Mouse (Mus musculus) midbrain, embryonic 10.5 days (tissue): ENCODE data around the gene Nol4l. TPM values are rescaled to one million over a fixed set of nuclear protein-coding genes. Genes with fewer than 3 reads are reported as not detected.

Experiments
- DNase-seq: peaks from one replicate; pipeline ENCODE4 v3.0.0-alpha.2; 2017; ENCODE audit warnings: low spot score
- H3K27ac ChIP-seq: fragments of 300-500 bp; sonication (generic); replicated peaks from 2 replicates; pipeline ENCODE4 v1.5.1; 2016; ENCODE audit warnings: mild to moderate bottlenecking
- H3K27me3 ChIP-seq: fragments of 300-500 bp; sonication (generic); 2 replicates; pipeline ENCODE4 v1.6.1; 2016; ENCODE audit warnings: low read depth, mild to moderate bottlenecking; ENCODE audit not compliant: poor library complexity, severe bottlenecking
- H3K36me3 ChIP-seq: fragments of 300-500 bp; sonication (generic); 2 replicates; pipeline ENCODE4 v1.6.1; 2016; ENCODE audit warnings: mild to moderate bottlenecking, moderate library complexity
- H3K4me1 ChIP-seq: fragments of 300-500 bp; sonication (generic); 2 replicates; pipeline ENCODE4 v1.6.1; 2016
- H3K4me3 ChIP-seq: fragments of 300-500 bp; sonication (generic); 2 replicates; pipeline ENCODE4 v1.5.1; 2016; ENCODE audit warnings: mild to moderate bottlenecking, moderate library complexity
- H3K9me3 ChIP-seq: fragments of 300-500 bp; sonication (generic); replicated peaks from 2 replicates; pipeline ENCODE4 v1.6.1; 2016; ENCODE audit warnings: mild to moderate bottlenecking
- WGBS: fragments of 180-500 bp; shearing (Covaris S2); methylation state at CpG from one replicate; pipeline ENCODE4 v1.1.7; 2016; 5-methylcytosine and 5-hydroxymethylcytosine counted together
- polyA plus RNA-seq: library from polyadenylated mRNA; unstranded; fragments of >200 nt; fragmentation: Nextera tagmentation; extraction: Ambion mirVana; gene quantifications from 2 replicates; pipeline ENCODE4 v1.2.1, GENCODE M21; 2016

The Nol4l gene
- polyA plus RNA-seq, 1 experiment from 2014 or later: 12.8 TPM

DNA sequence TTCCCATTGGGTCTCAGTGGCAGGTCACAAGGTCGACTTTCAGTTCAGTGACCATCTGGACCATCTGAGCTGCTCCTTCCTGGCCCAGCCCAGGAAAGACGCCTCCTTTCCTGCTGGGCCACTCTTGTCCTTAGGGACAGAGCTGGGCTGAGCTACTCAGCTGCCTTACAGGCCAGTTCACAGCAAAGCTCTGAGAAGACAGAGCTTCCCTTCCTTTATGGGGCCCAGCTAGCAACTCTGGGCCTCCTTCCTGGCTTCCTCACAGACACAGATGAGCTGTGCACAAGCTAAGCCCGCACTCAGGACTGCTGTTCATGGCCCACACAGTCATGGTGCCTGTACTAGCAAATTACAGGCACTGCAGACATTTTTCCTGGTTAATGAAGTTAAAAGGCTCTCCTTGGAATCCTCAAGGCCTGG lies 71.7 kb downstream of the Nol4l start:
- no peaks in the 10 kb centered on the region for H3K9me3 ChIP-seq
- no peak for DNase-seq
- 53% methylated on average over 3 of the region's 3 CpGs for WGBS
- H3K27ac ChIP-seq: peak overlapping the region; percentile 79
- H3K36me3 ChIP-seq: no peaks in the 10 kb centered on the region
- no peaks in the 10 kb centered on the region for H3K27me3 ChIP-seq
- H3K4me1 ChIP-seq: peaks cover 51% of the 10 kb centered on the region
- H3K4me3 ChIP-seq: no peak overlapping the region

GRCm38 (mm10) chr2:153457467-153457866 lies 72.3 kb downstream of the Nol4l start:
- DNase-seq: no peak
- Histone ChIP-seq H3K27ac (peak overlapping the region; percentile 79), H3K36me3 (no peaks in the 10 kb centered on the region), H3K27me3 (no peaks in the 10 kb centered on the region), H3K4me1 (peaks cover 51% of the 10 kb centered on the region), H3K4me3 (no peak overlapping the region), H3K9me3 (no peaks in the 10 kb centered on the region)
- 42% methylated on average over 4 of the region's 4 CpGs for WGBS

DNA sequence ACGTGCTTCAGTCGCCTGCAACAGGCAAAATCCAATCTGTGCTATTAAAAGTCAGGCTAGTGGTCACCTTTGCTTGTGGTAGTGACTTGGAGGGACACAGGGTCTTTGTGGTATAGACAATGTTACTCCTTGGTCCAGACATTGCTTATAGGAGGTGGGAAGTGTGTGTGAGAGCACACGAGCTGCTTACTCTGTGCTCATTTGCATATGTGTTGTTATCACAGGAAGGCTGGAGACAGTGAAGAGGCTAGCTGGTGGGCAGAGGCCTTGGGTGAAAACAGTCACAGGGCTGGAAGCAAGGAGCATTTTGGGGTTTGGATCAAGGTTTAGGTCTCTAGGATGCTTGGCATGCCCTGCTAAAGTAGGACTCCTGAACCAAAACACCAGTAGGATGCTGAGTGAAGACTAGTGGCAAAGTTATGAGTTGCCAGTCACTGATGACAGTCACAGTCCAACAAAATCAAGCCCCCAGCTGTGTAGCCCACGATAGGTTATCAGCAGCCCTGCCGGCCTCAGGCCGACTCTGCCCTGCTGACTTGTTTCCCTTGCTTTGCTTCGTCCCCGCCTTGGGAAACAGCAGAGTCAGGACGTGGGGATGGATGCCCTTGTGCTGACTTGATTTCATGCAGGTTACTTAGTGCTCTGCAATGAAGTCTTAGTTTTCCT lies 74.8 kb downstream of the Nol4l start:
- Histone ChIP-seq H3K27ac (peak overlapping the region; percentile 30; the same call in 1 of the 2 replicates), H3K4me3 (no peak overlapping the region), H3K27me3 (no peaks in the 10 kb centered on the region), H3K4me1 (peaks cover 43% of the 10 kb centered on the region), H3K9me3 (no peaks in the 10 kb centered on the region), H3K36me3 (no peaks in the 10 kb centered on the region)
- no peak for DNase-seq
- 69% methylated on average over 9 of the region's 9 CpGs for WGBS

- Histone ChIP-seq H3K4me1 (peaks cover 43% of the 10 kb centered on the region), H3K27ac (peak overlapping the region; percentile 30; the same call in 1 of the 2 replicates), H3K36me3 (no peaks in the 10 kb centered on the region), H3K27me3 (no peaks in the 10 kb centered on the region), H3K9me3 (no peaks in the 10 kb centered on the region), H3K4me3 (no peak overlapping the region)
- WGBS: 75% methylated on average over 12 of the region's 12 CpGs
- DNase-seq: no peak
Measured at GRCm38 (mm10) chr2:153453961-153454759, 75.6 kb downstream of the Nol4l start.

DNA sequence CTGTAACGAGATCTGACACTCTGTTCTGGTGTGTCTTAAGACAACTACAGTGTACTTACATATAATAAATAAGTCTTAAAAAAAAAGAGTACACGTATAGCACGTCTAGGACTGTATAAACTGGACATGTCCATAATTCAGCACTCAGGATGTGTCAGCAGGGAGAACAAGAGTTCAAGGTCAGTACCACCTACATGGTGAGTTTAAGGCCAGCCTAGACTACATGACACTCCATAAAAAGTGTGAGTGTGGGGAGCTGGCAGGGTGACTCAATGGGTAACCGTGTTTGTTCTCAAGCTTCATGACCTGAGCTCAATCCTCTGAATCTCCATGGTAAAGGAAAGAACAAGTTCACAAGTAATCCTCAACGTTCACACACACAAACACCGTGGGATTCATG lies 81.3 kb downstream of the Nol4l start:
- Histone ChIP-seq H3K36me3 (no peaks in the 10 kb centered on the region), H3K9me3 (no peaks in the 10 kb centered on the region), H3K4me3 (no peak overlapping the region), H3K27me3 (peaks cover 16% of the 10 kb centered on the region), H3K27ac (no peak overlapping the region), H3K4me1 (peaks cover 28% of the 10 kb centered on the region)
- no peak for DNase-seq
- WGBS: 90% methylated on average over 6 of the region's 6 CpGs

DNA sequence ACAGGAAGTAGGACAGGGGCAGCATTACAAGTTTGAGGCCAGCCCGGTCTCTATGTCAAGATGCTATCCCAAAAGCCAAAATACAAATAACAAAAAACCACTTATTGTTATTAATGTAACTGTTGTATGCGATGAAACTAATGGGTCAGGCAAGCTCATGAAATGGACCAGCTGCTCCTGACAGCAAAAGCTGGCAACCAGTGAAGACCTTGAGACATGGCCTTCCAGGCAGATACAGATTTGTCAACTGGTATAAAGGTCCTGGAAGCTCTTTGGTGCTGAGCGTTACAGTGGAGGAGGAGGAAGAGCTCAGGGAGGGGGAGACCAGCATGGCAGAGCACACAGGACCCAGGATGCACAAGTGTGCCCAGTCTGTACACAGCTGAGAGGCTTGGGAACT lies 82.1 kb downstream of the Nol4l start:
- Histone ChIP-seq H3K27me3 (peaks cover 16% of the 10 kb centered on the region), H3K4me1 (peaks cover 36% of the 10 kb centered on the region), H3K9me3 (no peaks in the 10 kb centered on the region), H3K36me3 (no peaks in the 10 kb centered on the region), H3K27ac (no peak overlapping the region), H3K4me3 (no peak overlapping the region)
- DNase-seq: no peak
- 88% methylated on average over 3 of the region's 3 CpGs for WGBS

DNA sequence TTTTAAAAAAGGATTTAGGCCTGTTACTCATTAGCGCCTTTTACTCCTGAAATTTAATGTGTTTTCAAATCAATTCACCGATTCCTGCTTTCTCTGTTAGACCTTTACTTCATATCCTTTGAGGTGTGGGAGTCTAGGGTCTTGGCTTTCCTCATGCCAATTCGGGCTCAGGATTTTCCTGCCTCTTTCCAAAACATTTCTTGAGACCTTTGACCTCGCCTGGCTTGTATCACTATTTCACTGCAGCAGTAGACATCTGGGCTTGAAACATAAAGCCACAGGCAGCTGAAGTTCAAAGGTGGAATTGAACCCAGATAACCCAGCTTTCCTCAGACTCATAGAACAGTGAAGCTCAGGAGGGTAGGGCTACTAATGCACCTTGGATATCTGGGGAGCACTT lies 83.3 kb downstream of the Nol4l start:
- no peak for DNase-seq
- 23% methylated on average over 4 of the region's 4 CpGs for WGBS
- no peak overlapping the region for H3K27ac ChIP-seq
- peaks cover 16% of the 10 kb centered on the region for H3K27me3 ChIP-seq
- peaks cover 49% of the 10 kb centered on the region for H3K4me1 ChIP-seq
- H3K9me3 ChIP-seq: no peaks in the 10 kb centered on the region
- H3K36me3 ChIP-seq: no peaks in the 10 kb centered on the region
- no peak overlapping the region for H3K4me3 ChIP-seq

GRCm38 (mm10) chr2:153446017-153446408 lies 83.8 kb downstream of the Nol4l start:
- H3K4me1 ChIP-seq: peaks cover 53% of the 10 kb centered on the region
- peak; percentile 51 for DNase-seq
- H3K27me3 ChIP-seq: peaks cover 16% of the 10 kb centered on the region
- H3K4me3 ChIP-seq: peak overlapping the region; percentile 95
- no peaks in the 10 kb centered on the region for H3K36me3 ChIP-seq
- peak overlapping the region; percentile 92 for H3K27ac ChIP-seq
- under 1% methylated on average over 8 of the region's 8 CpGs for WGBS
- H3K9me3 ChIP-seq: no peaks in the 10 kb centered on the region

- peak; percentile 76 for DNase-seq
- under 1% methylated on average over 59 of the region's 59 CpGs for WGBS
- peaks cover 60% of the 10 kb centered on the region for H3K4me1 ChIP-seq
Measured at GRCm38 (mm10) chr2:153445137-153446016, 84.4 kb downstream of the Nol4l start.

GRCm38 (mm10) chr2:153444254-153445136 lies 85.3 kb downstream of the Nol4l start:
- 0% methylated on average over 45 of the region's 64 CpGs for WGBS
- Histone ChIP-seq H3K27me3 (peaks cover 16% of the 10 kb centered on the region), H3K4me1 (peaks cover 65% of the 10 kb centered on the region)

More at GRCm38 (mm10) chr2:153445137-153446016, 84.4 kb downstream of the Nol4l start:
- Histone ChIP-seq H3K36me3 (no peaks in the 10 kb centered on the region), H3K9me3 (no peaks in the 10 kb centered on the region), H3K27ac (peak overlapping the region; percentile 92), H3K4me3 (peak overlapping the region; percentile 95), H3K27me3 (peaks cover 16% of the 10 kb centered on the region)

DNA sequence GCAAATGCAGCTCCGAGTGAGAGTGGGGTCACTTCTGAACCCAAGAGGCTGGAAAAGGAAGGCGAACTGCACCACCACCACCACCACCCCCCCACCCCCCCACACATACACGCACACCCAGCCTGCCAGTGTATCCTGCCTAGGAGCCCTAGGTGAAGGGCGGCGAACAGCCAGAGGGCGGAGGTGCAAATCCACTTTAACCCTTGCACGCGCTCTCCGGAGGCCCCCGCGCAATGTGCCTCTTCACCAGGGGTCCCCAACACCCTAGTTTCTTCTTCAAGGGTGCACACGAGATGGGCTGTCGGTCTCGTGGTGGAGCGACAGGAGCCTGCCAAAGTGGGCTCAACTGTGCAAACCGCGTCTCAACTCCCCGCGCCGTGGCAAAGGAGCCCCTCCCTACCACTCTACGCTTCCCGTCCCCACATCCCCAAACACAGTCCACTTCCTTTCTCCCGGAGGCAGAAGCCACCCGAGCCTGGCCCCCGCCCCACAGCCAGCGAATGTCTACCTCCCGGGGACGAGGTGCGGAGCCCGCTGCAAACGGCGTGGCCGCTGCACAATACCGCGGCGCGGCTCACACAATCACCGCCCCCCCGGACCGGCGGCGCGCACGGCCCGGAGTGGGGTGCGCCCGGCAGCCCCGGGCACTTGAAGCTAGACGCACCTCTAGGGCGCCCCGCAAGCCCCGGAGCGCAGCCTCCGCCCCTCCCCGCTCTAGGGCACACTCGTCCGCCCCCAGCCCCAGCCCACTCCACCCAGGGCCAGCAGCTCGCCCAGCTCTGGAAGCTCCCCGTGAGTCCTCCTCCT lies 86.1 kb downstream of the Nol4l start:
- H3K9me3 ChIP-seq: no peaks in the 10 kb centered on the region
- H3K36me3 ChIP-seq: no peaks in the 10 kb centered on the region
- peak overlapping the region; percentile 95 for H3K4me3 ChIP-seq
- DNase-seq: no peak
- WGBS: under 1% methylated on average over 59 of the region's 59 CpGs
- peaks cover 16% of the 10 kb centered on the region for H3K27me3 ChIP-seq
- peaks cover 67% of the 10 kb centered on the region for H3K4me1 ChIP-seq
- peak overlapping the region; percentile 92 for H3K27ac ChIP-seq

More at GRCm38 (mm10) chr2:153444254-153445136, 85.3 kb downstream of the Nol4l start:
- Histone ChIP-seq H3K36me3 (no peaks in the 10 kb centered on the region), H3K4me3 (peak overlapping the region; percentile 95), H3K9me3 (no peaks in the 10 kb centered on the region), H3K27ac (peak overlapping the region; percentile 92)
- DNase-seq: peak; percentile 81
